Mouse (Mus musculus) liver, adult 2 months (tissue): Measurements from ENCODE around the gene Gabbr2. TPM values are rescaled to one million over a fixed set of nuclear protein-coding genes. Genes with fewer than 3 reads are reported as not detected.

Source experiments
- DNase-seq: peaks from one replicate; pipeline ENCODE4 v3.0.0-alpha.2; 2011; ENCODE audit warnings: low read depth, low spot score; ENCODE audit errors: extremely low read depth
- H3K27ac ChIP-seq: fragments of 200-500 bp; replicated peaks from 2 replicates; pipeline ENCODE4 v1.5.1; 2012; ENCODE audit warnings: low read depth, mild to moderate bottlenecking, control low read depth, inconsistent platforms, low read length; ENCODE audit not compliant: insufficient read depth
- H3K27me3 ChIP-seq: fragments of 200-500 bp; 2 replicates; pipeline ENCODE4 v1.6.1; 2012; ENCODE audit warnings: mild to moderate bottlenecking, moderate library complexity, low read length, inconsistent platforms; ENCODE audit not compliant: control insufficient read depth, insufficient read depth
- H3K36me3 ChIP-seq: fragments of 200-500 bp; 2 replicates; pipeline ENCODE4 v1.6.1; 2012; ENCODE audit warnings: low read length, inconsistent platforms; ENCODE audit not compliant: control insufficient read depth, insufficient read depth
- H3K4me1 ChIP-seq: fragments of 200-500 bp; 2 replicates; pipeline ENCODE4 v1.6.1; 2011; ENCODE audit warnings: low read length; ENCODE audit not compliant: control insufficient read depth, insufficient read depth
- H3K4me3 ChIP-seq: fragments of 200-500 bp; 2 replicates; pipeline ENCODE4 v1.5.1; 2011; ENCODE audit warnings: low read depth, mild to moderate bottlenecking, control low read depth, low read length, moderate library complexity; ENCODE audit not compliant: insufficient read depth
- H3K79me2 ChIP-seq: fragments of 200-500 bp; 2 replicates; pipeline ENCODE4 v1.6.1; 2012; ENCODE audit warnings: inconsistent platforms, mild to moderate bottlenecking, low read length, moderate library complexity; ENCODE audit not compliant: control insufficient read depth, insufficient read depth
- H3K9ac ChIP-seq: fragments of 200-500 bp; 2 replicates; pipeline ENCODE4 v1.6.1; 2012; ENCODE audit warnings: low read depth, mild to moderate bottlenecking, control low read depth, inconsistent platforms, low read length
- CTCF ChIP-seq: fragments of 200-500 bp; IDR thresholded peaks from 2 replicates; pipeline ENCODE4 v1.5.1; 2011; ENCODE audit warnings: low read depth, low read length, control low read depth
- POLR2A ChIP-seq: fragments of 200-500 bp; IDR thresholded peaks from 2 replicates; pipeline ENCODE4 v1.6.1; 2011; ENCODE audit warnings: low read length, control low read depth; ENCODE audit not compliant: insufficient read depth; ENCODE audit errors: extremely low read depth
- WGBS: fragments of 180-500 bp; shearing (Covaris S2); methylation state at CpG from one replicate; pipeline ENCODE4 v1.1.7; 2018; 5-methylcytosine and 5-hydroxymethylcytosine counted together
- polyA plus RNA-seq: library from polyadenylated mRNA; depleted of rRNA; stranded (reverse); fragments of >200 nt; gene quantifications from 2 replicates; pipeline ENCODE4 v1.2.3, GENCODE M21; 2012
- total RNA-seq: library from RNA; depleted of rRNA; stranded (reverse); fragments of >200 nt; gene quantifications from 2 replicates; pipeline ENCODE4 v1.2.3, GENCODE M21; 2014

Gene Gabbr2
- total and polyA plus RNA-seq, 2 experiments: 7.7 to 15.0 TPM

DNA sequence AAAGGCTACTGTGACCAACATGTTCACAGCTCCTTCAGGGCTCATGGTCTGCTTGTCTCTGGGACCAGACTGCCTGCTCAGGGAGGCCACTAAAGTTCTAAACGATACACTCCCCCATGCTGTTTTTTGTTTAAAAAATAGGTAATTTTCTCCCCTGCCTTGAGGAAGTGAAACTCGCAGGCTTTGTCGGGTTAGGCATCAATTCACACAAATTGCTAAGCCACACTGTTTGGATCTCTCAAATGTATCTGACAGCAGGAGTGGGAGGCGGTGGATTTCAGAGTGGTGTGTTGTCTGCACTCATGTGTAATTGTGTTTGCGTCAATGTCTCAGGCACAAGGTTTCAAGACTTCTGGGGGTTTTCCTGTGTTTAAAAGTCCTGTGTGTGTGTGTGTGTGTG is 215.7 kb downstream of the Gabbr2 start:
- H3K79me2 ChIP-seq: no peaks in the 10 kb centered on the region
- no peak overlapping the region for H3K4me3 ChIP-seq
- H3K4me1 ChIP-seq: no peaks in the 10 kb centered on the region
- H3K27me3 ChIP-seq: no peaks in the 10 kb centered on the region
- no peak overlapping the region for H3K9ac ChIP-seq
- DNase-seq: no peak
- H3K36me3 ChIP-seq: no peaks in the 10 kb centered on the region
- H3K27ac ChIP-seq: no peak overlapping the region
- WGBS: 89% methylated on average over 5 of the region's 5 CpGs
- TF ChIP-seq POLR2A (no peak), CTCF (no peak)

DNA sequence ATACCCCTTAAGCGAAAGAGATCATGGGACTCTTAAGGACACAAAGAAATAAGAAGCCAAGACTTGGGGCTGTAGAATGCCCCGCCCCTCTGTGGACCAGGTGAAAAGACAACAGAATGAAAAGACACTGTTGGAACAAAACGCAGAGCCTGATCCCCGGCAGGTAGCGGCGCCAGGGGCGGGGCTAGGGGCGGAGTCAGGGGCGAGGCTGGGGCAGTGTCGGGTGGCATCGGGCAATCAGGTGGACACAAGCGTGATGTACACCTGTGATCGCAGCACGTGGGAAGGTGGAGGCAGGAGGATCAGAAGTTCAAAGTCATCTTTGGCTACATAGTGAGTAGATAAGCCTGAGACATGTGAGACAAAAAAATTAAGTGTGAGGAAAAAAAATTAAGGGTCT is 217.0 kb downstream of the Gabbr2 start:
- Histone ChIP-seq H3K4me3 (no peak overlapping the region), H3K9ac (no peak overlapping the region), H3K27ac (no peak overlapping the region), H3K79me2 (no peaks in the 10 kb centered on the region), H3K36me3 (no peaks in the 10 kb centered on the region), H3K4me1 (no peaks in the 10 kb centered on the region), H3K27me3 (no peaks in the 10 kb centered on the region)
- no peak for TF ChIP-seq POLR2A
- TF ChIP-seq CTCF: no peak
- DNase-seq: peak; percentile 9
- WGBS: 29% methylated on average over 14 of the region's 14 CpGs

- peak; percentile 27; the same call in 1 of the 2 replicates for TF ChIP-seq CTCF
- no peak for TF ChIP-seq POLR2A
- 81% methylated on average over 3 of the region's 3 CpGs for WGBS
Observed at GRCm38 (mm10) chr4:46773243-46773642, 218.4 kb downstream of the Gabbr2 start.

DNA sequence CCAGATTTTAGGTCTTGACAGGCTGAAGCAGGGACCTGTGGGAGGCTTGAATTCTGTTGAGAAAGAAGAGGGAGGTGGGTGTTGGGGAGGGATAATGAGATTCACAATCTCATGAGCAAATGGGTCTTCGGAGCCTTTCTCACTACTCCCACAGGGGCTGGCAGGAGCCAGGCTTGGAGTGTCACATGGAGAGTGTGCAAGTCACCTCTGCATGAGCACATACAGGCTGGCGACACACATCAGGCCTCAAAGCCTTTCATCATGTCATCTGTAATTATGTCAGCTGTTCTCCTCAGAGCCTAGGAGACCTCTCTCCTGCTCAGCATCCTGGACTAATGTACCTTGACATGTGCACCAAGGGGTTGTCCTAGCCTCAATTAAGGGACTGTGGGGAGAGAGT is 219.1 kb downstream of the Gabbr2 start:
- Histone ChIP-seq H3K79me2 (no peaks in the 10 kb centered on the region), H3K36me3 (no peaks in the 10 kb centered on the region), H3K4me1 (no peaks in the 10 kb centered on the region), H3K27ac (no peak overlapping the region), H3K4me3 (no peak overlapping the region), H3K9ac (no peak overlapping the region), H3K27me3 (no peaks in the 10 kb centered on the region)
- 94% methylated on average over 2 of the region's 2 CpGs for WGBS
- no peak for DNase-seq
- TF ChIP-seq POLR2A: no peak
- no peak for TF ChIP-seq CTCF

More at GRCm38 (mm10) chr4:46773243-46773642, 218.4 kb downstream of the Gabbr2 start:
- no peaks in the 10 kb centered on the region for H3K4me1 ChIP-seq
- no peak overlapping the region for H3K27ac ChIP-seq
- no peak overlapping the region for H3K4me3 ChIP-seq
- no peak overlapping the region for H3K9ac ChIP-seq
- peak; percentile 4 for DNase-seq
- H3K79me2 ChIP-seq: no peaks in the 10 kb centered on the region
- no peaks in the 10 kb centered on the region for H3K36me3 ChIP-seq
- no peaks in the 10 kb centered on the region for H3K27me3 ChIP-seq

DNA sequence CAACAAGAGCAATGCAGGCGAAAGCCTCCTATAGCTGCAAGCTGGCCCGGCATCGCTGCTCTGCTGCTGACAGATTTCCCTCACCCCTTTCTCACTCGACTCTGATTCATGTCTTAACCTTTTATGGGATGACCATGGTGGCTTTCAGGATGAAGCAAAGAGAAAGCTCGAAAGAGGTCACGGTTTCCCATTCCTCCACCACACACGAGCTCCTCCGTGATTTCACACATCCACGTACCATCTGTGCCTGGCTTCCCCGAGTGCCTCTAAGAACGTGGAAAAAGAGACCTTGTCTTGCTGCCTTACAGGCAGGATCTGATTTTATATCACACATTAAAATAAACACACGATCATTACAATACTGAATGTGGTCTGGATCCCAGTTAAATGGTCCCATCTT is 220.6 kb downstream of the Gabbr2 start:
- no peaks in the 10 kb centered on the region for H3K4me1 ChIP-seq
- no peaks in the 10 kb centered on the region for H3K36me3 ChIP-seq
- 85% methylated on average over 12 of the region's 12 CpGs for WGBS
- H3K9ac ChIP-seq: no peak overlapping the region
- H3K27me3 ChIP-seq: no peaks in the 10 kb centered on the region
- no peaks in the 10 kb centered on the region for H3K79me2 ChIP-seq
- no peak for DNase-seq
- H3K4me3 ChIP-seq: no peak overlapping the region
- TF ChIP-seq POLR2A (no peak), CTCF (no peak)
- no peak overlapping the region for H3K27ac ChIP-seq

DNA sequence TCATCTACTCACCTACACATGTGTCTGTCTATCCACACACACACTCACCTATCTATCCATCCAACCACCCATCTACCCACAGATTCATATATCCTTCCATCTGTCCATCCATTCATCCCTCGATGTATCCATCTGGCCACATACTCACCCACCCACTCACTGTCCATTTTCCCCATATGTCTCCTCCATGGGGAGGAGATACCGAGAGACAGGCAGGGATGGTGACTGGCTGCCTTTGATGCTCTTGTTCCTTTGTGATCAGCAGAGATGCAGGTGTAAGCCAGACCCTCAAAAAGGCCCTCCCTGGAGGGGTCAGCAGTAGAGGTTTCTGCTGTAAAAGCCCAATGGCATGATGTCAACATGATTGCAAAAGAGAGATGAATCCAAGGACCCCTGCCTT is 221.0 kb downstream of the Gabbr2 start:
- DNase-seq: no peak
- no peaks in the 10 kb centered on the region for H3K27me3 ChIP-seq
- H3K79me2 ChIP-seq: no peaks in the 10 kb centered on the region
- H3K9ac ChIP-seq: no peak overlapping the region
- 95% methylated on average over 2 of the region's 2 CpGs for WGBS
- H3K36me3 ChIP-seq: no peaks in the 10 kb centered on the region
- no peak overlapping the region for H3K27ac ChIP-seq
- no peak overlapping the region for H3K4me3 ChIP-seq
- TF ChIP-seq CTCF: no peak
- TF ChIP-seq POLR2A: no peak
- no peaks in the 10 kb centered on the region for H3K4me1 ChIP-seq
